Mouse (Mus musculus) R1 (cell line): ENCODE measurements around the gene Creb3l4.

Source experiments
- DNase-seq: peaks from one replicate; pipeline ENCODE4 v3.0.0-alpha.2; 2018; ENCODE audit warnings: low read depth, low spot score

Gene Creb3l4

DNA sequence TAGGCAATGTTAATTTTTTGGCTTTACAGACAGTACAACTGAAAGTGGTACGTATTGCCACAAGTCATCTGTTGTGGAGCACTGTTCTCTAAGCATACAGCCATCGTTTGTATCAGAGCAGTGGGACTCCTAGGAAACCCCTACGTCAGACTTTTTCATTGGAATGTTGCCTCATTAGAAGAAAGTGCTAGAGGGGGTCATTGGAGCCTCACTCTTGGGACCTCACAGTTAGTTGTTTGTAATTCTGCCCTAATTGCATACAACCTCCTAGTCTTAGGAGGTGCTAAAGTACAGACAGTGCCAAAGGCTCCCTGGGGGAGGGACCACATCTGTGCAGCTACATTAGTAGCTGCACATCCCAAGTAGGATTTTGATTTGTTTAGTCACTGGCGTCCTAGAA is 48.6 kb downstream of the Creb3l4 start:
- no peak for DNase-seq

DNA sequence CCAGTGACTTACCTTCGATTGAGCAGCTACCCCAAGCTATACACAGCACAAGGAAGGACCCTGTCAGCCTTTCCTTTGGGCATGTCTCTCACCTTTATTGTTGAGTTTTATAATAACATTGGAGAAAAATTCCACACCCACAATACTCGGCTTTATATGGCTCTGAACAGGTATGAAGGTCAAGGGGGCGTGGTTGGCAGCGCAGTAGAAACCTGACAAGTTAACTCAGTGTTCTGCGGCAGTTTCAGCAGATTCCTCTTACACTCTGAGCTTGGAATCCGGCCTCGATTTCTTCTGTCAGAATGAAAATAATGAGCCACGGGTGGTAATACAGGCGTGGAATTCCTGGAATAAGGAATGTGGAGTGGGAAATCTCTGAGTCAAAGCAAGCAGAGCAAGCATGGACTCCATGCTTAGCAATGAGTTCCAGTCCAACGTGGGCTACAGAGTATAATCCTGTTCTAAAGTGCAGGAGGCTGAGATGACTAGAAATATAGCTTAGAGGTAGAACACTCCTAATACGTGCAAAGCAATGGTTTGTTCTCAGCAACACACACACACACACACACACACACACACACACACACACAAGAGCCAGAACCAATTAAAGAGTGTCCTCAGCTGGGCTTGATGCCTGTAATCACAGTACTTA is 52.3 kb downstream of the Creb3l4 start:
- peak; percentile 40 for DNase-seq
